Mouse (Mus musculus): ENCODE measurements around the gene Camkmt.

Camkmt gene

DNA sequence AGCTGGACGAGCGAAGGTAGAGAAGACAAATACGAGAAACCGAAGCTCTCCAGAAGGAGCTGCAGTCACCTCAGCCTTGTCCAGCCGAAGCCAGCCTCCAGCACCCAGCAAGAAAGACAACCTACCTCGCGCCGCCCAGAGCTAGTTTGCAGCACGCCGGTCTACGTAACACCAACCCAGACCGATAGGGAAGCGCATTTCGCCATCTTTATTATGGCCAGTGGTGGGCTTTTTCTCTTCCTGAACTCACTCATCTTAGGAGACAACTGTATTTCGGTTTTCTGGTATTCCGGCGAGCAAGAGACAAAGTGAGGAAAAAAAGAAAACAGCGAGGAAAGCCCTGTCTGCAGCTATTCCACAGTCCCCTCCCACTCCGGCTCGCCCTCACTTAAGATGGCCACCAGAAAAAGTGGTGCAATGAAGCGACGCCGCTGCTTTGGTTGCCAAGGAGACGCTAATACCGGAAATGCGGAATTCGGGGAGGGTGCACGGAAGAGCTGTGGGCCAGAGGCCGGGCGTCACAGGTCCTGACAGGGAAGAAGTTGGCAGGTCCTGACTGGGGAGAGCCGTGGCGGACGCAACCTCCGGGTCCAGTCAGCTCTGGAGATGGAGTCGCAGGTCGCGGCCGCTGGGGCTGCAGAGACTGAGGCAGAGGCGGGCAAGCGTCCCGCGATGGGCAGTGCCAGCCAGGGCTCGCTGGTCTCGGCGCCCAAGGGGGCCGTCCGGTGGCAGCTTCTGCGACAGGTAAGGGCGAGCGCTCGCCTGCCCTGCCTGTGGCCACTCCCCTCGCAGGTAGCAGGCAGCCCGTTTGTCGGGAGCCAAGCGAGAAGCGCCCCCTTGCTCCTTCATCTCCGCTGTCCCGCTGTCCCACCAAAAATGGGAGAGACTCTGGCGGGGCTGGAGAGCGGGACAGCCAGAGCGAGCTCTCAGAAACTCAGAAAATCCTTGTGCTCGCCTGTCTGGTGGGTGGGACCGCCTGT is at the start of gene Camkmt, which contains the start of gene Prepl:
Gene Camkmt (plus strand): TSS at position 433 of the 980 bp plus-strand sequence.
Gene Prepl (minus strand): TSS at position 122 of the 980 bp plus-strand sequence.
- peak; percentile 98 for DNase-seq (ENCODE audit: low spot score)

DNA sequence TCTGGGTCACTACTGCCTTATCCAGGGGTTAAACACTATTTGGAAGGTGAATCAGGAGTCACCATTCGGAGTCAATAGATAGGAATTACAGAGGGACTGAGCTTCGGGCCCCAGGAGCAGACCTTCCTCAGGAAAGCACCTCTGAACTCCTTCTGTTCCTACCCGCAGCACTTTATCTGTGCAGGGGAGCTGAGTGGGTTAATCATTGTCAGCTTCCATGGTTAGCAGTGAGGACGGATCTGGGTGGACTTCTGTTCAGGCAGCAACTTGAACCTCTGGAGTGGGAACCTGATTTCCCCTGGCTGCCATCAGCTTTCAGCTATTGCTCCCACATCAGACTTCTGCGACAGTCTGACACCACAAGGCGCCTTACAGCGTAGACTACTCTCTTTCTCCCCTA is 49.4 kb upstream of the Camkmt start:
- DNase-seq (ENCODE audit: low spot score): no peak

DNA sequence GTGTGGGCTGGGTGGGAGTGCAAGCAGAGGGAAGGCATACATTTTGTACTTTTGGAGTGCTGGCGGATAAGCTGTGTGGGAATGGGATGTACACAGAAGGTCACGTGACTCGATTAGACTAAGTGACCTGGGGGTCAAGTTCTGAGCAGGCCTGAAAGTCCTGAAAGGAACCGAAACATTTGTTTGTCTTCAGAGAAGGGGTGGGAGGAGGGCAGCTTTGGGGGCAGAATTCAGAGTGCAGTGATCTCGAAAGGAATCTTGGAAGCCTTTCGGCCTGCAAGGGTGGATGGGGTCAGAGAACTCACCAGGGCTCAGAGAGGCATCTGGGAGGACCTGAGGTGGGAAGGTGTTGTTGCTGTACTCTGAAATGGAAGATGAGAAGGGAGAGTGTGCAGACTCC is 47.9 kb upstream of the Camkmt start:
- no peak for DNase-seq (ENCODE audit: low spot score)

DNA sequence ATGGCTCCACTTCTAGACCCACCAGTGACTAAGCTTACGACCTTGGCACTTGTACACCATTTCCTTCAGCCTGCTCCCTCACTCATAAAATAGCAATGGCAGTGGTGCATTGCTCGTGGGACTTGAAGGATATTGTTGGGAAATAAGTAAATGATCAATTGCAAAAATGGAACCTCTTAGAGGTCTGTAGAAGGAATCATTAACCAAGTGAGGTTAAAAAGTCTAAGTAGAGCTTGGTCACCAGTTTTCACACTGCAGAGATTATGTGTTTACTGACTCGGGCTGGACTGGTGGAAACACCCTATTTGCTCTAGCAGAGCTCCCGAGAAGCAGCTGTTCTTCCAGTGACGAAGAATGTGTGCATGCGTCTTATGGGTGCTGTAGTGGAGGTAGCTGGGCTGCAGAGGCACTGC is 46.9 kb upstream of the Camkmt start:
- no peak for DNase-seq (ENCODE audit: low spot score)

DNA sequence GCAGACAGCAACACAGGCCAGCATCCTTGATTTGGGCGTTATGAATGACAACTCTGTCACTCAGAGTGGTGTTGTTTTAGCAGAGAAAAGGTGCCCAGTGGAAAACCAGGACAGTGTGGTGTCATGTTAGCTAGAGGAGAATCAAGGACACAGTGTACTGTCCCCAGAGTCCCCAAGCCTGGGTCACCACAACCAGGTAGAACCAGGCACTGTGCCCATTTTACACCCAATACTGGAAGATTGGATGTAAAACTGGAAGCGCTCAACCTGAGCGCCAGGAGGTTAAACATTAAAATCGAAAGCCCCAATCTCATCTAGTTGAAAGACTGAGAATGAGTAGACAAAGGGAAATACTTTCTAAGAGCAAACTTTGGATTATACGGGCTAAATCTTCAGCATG is 45.9 kb upstream of the Camkmt start:
- no peak for DNase-seq (ENCODE audit: low spot score)

DNA sequence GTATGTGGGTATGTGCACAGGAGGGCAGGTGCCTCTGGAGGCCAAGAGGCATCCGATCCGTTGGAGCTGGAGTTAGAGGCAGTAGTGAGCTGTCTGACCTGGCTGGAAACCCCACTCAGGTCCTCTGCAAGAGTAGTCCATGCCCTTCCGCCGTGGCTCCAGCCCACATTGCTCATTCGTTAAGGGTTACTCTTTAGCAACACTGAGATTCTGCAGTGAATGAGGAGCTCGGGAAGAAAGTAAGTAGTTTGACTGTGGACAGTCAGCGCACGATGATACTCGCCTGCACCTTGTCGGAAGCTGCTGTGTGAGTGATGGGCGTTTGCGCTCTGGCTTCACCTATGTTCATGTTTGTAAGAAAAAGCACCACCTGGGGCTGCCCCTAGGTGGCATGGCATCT is 45.2 kb upstream of the Camkmt start:
- DNase-seq (ENCODE audit: low spot score): no peak

DNA sequence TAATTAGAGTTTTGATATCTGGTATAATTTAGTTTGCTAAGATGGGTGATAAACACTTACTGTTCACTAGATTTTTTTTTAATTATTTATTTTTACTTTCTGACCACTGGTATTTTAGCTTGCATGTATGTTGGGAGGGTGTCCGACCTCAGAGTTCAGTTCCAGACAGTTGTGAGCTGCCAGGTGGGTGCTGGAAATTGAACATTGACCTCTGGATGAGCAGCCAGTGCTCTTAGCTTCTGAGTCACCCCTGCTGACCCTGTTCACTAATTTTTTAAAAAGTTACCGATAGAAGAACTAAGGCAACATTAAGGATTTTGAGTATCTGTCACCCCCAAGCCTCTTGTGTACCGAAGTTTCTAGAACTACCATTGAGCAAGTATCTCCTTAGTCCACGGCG is 42.0 kb upstream of the Camkmt start:
- no peak for DNase-seq (ENCODE audit: low spot score)

DNA sequence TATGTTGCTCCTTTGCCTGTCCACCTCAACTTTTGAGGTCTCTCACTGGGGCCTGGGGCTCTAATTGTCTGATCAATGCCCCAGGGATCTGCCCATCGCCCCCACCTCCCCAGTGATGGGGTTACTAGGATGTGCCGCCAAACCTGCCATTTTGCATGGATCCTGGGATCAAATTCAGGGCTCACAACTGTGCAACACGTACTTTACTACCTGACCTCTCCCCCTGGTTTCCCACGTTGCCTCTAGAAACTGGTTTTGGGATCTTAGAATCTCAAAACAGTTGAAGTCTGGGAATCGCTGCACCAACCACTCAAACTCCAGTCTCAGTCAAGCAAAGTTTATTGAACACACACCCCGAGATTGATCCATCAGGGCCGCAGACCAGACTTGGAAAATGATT is 32.1 kb upstream of the Camkmt start:
- no peak for DNase-seq (ENCODE audit: low spot score)

DNA sequence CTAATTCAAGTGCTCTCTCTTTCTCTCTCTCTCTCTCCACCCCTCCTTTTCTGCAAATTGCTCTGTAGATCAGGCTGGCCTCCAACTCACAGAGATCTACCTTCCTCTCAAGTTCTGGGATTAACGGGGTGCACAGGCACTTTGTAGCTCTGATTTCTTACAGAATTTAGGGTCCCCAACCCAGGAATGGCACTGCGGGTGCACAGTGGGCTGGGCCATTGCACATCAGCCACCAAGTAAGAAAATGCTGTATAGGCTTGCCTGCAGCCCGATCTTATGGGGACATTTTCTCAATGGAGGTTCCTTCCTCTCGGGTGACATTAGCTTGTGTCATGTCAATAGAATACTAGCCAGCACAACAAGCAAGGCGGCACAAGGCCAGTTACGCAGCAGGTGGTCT is 31.2 kb upstream of the Camkmt start:
- no peak for DNase-seq (ENCODE audit: low spot score)

DNA sequence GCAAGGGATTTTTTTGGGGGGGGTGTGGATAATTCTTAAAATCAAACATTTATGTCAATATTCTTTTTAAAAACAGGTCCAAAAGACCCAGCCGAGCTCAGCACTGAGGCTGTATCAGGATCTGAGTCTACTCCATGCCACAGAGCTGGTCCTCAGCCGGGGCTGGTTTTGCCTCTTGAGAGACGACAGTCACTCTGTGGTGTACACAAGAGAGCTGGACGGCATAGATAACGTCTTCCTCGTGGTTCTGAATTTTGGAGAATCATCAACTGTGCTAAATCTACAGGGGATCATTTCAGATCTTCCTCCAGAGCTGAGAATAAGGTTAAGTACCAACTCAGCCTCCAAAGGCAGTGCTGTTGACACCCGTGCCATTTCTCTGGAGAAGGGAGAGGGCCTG is 26.8 kb upstream of the Camkmt start:
- no peak for DNase-seq (ENCODE audit: low spot score)

DNA sequence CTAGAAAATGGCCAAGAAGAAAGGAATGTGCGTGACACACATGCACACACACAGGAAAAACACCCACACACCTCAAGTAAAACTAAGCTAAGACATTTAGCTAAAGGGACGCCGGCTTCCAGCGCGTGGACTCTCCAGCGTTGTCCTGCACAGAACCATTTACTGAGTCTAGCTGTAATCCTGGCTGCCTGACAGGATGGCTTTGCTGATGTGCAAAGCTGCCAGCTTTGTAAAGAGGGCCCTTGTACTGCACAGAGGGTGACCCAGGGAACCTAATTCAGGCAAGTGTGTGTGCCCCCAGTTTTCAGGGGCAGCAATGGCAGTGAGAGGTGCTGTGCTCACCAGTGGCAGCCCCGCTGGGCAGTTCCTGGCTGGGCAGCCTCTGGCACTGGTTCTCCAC is 23.0 kb upstream of the Camkmt start:
- DNase-seq (ENCODE audit: low spot score): no peak

DNA sequence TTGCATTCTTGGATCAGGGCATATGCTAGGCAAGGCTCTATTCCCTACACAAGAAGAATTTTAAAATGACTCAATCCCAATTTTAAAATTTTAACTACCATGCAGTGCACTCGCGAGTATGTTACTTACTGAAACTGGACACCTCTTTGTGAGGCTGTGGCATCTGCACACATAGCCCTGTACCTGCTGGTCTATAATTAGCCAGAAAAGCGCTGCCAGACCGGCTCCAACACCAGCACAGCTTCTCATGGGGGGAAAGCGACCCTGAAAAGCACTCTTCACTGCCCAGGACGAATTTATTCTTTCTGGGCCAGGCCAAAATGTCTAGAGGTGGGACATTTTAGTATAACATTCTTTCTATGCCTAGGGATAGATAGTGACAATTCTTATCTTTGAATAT is 19.7 kb upstream of the Camkmt start:
- DNase-seq (ENCODE audit: low spot score): no peak

DNA sequence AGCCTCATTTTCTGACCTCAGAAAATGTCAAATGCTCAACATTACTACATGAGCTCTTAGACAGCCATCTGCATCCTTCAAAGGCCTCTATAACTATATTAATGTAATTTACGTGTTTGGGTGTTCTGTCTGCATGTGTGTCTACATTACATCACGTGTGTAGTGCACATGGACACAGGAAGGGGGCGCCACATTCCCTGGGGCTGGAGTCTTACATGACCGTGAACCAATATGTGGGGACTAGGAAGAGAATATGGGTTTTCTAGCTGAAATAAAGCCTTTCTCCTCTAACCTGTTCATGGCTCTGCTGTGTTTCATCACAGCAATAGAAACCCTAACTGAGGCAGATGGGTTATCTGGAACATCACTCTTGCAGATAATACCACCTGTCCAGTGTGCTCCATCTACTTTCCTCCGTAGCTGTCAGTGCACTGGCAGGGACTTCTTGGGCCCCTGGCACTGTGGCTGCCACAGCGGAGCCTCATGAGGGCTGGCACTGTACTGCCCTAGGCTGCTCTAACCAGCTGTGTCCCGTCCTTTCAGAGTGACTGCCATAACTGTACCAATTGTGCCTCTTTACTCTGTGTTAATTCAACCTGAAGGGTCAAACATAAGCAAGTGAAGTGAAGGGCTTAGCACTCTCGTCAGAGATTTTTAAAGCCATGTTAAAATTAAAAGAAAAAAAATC is 19.1 kb upstream of the Camkmt start:
- DNase-seq (ENCODE audit: low spot score): no peak

DNA sequence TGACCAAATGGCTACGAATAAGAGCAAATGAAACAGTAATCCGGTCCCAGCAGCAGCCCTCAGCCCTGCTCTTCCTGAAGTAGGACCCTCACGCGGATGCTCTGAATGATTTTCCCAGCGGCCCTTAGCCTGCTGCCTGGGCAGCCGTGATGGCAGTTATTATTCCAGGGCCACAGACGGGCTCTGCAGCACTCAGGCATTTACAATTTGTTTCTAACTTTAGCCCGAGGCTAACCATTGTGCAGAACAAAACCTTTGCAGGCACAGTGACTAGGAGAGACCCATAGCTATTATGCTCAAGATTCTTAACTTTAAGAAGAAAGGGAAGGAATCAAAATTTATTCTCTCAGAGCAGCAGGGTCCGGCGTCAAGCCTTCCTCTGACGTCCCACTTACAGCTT is 18.0 kb upstream of the Camkmt start:
- no peak for DNase-seq (ENCODE audit: low spot score)

DNA sequence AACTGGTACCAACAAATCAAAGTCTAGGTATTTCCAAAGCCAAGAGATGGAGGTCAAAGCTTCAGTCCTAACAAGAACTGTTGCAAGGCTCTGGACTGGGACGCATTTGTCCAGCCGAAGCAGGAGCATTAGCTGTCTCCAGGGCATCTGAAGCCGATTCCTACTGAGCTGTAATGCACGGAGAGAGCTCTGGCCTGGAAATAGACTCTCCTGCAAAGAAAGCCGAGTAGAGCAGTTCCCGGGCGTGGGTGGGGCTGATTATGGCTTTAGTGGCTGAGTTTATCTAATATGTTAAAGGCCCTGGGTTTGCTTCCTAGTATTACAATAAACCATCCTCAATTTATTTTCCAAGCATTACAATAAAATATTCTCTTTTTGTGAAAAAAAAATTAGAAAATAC is 17.1 kb upstream of the Camkmt start:
- DNase-seq (ENCODE audit: low spot score): no peak

DNA sequence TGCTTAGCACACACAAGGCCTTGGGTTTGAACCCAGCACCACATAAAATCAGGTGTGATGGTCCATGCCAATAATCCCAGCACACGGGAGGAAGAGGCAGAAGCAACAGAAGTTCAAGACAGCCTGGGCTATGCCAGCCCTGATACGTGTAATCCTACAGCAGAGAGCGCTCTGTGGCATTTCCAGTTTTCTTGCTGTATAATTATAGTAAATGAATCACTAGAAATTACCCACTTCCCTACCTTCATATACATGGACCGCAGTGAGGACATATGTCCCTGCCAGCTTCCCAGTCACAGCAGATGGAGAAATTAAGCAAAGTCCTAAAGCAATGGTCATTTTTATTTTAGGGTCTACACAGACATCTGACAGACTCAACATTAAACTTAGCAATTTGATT is 16.3 kb upstream of the Camkmt start:
- no peak for DNase-seq (ENCODE audit: low spot score)

DNA sequence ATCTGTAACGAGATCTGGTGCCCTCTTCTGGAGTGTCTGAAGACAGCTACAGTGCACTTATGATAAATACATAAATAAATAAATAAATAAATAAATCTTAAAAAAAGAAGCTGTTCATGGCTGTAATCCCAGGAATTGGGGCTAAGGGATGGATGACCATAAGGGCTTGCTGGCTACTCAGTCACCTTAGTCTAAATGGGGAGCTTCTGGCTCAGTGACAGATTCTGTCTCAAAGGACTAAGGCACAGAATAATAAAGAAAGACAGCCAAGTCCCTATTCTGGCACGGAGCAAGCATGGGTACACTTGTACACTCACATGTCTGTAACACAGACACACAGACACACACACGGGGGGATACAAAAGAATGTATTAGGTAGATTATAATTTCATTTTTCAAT is 11.1 kb upstream of the Camkmt start:
- DNase-seq (ENCODE audit: low spot score): no peak

DNA sequence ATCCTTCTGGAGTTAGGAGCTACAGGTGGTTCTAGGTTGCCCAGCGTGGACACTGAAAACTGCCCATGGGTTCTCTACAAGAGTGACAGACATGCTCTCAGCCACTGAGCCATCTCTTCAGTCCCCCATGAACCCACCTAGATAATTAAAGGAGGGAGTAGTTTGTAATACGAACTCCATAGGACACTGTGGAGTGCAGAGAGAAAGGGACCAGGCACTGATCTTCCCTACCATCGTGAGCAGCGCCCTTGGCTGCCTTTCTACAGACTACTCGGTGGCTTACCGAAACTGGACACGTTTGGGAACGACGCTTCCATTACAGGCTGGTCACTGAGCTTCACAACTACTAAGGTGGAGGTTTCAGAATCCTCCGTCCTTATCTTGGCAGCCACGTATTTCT is 9.6 kb upstream of the Camkmt start:
- no peak for DNase-seq (ENCODE audit: low spot score)

DNA sequence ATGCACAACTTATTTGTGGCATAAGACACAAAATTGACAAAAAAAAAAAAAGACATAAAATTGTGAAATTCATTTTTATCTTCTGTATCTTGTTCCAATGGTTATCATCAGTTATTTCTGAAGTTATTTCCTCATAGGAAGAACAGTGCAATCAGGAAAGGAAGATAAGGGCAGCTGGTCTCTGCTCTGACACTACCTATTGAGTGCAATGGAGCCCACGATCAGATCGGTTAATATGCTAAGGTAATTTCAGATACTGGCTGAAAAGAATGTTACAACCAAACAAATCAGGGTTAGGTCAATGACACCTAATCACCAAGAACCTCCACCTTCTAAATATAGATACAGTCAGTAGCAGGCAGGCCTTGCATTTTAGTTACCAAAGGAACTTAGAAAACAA is 5.0 kb upstream of the Camkmt start:
- DNase-seq (ENCODE audit: low spot score): no peak

DNA sequence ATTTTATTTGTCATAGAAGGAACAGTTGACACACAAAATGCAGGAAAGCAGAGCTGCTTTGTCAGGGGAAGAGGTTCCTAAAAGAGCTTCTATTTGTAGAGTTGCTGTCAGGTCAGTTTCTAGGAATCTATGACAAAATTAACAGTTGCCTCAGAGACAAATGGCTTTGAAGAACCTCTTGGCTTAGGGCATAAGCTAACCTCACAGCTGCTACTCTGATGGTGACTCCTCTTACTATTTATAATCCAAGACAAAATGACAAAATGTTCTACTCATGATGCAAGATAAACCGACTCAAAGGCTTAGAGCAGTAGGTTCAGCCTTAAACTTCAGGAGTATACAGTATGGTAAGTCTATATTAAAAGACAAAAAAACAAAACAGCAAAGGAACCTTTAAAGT is 3.9 kb upstream of the Camkmt start:
- DNase-seq (ENCODE audit: low spot score): no peak

DNA sequence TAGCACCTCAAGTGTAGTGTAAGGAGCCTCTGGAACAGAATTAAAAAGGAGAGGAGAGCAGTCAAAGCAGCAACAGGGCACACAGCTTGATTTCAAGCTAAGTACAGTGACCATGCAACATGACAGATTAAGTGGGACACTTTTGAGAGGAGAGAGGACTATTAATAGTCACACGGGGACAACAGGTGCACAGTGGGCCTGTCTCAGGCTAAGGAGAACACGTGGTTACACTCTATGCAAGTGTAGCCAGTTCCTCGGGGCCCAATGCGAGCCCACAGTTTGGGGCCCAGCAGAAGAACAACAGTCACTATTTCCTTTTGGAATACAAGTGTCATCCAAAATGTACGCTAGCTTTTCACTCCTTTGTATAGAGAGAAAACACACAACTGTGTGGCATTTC is 2.8 kb upstream of the Camkmt start:
- no peak for DNase-seq (ENCODE audit: low spot score)

DNA sequence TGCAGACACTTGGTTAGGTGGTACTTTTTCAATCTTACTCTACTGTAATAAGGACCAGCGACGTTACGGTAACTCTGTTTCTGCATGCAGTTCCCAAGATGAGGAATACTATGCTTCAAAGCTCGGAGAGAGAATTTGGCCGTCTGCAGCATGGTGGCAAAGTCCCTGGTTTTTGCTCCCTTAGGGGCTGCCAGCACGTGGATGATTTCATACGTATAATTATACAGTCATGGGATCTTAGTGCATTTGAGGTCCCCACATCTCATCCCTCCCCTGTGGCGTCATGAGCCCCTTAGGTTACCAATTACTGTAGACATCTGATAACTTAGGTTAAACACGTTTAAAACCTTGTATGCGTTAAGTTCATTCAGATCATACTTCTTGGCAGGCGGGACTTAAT is 2.0 kb upstream of the Camkmt start:
- DNase-seq (ENCODE audit: low spot score): no peak

DNA sequence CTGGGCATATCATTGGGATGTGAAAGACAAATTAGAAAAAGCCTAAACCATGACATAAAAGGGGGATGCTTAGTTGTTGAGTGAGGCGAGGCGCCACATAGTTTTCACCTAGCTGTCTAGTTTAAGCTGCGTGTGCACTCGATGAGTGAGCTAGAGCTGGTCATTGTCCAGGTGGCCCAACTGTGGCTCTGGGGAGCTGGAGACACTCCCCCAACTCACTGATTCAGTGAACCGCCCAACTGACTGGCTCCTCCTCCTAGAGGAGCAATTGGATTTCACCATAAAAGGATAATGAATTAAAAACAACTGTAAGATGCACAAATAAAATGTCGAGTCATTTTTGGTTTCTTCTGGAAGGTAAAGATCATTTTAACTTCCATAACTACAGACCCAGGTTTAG is 1.3 kb upstream of the Camkmt start:
- DNase-seq (ENCODE audit: low spot score): peak; percentile 24
